Mouse (Mus musculus) E14TG2a.4 (cell line): ENCODE data around the gene Wnt2.

Source experiments
- CTCF ChIP-seq: conservative IDR thresholded peaks from 2 replicates; pipeline ENCODE4 v1.5.1; 2014; ENCODE audit warnings: low read length
- POU5F1 ChIP-seq: IDR thresholded peaks from 2 replicates; pipeline ENCODE4 v1.6.1; 2014; ENCODE audit warnings: low read length, borderline replicate concordance

GRCm38 (mm10) chr6:17946456-17946855, 83.9 kb downstream of the Wnt2 start:
- TF ChIP-seq CTCF (no peak), POU5F1 (no peak)
